In genomic region chr17:31223835-31224234, GRCm38 (mm10) we compare ENCODE assay signal across 14 mouse cellular contexts. TPM values are rescaled to one million over a fixed set of nuclear protein-coding genes. Genes with fewer than 3 reads are reported as not detected.
DNase-seq lines count a peak whose midpoint lies in the region; ATAC-seq and TF ChIP-seq lines count a peak whose summit lies in the region.
"Had no signal": no experiment of that assay in that cellular context is flagged by ENCODE, and none has a peak within 500 bp of the region (broad histone marks: within the 10 kb centered on the region; RNA-seq: fewer than 3 reads in every experiment).

No protein-coding gene starts in this region.

- 47% methylated on average over 7 of the region's 7 CpGs for WGBS in heart, embryonic 16.5 days
- WGBS in bone marrow, adult 2 months, result 8% methylated on average over 7 of the region's 7 CpGs
- 81% methylated on average over 7 of the region's 7 CpGs for WGBS in midbrain, embryonic 10.5 days

- TF ChIP-seq POLR2A in bone marrow, adult 2 months (IDR thresholded peaks at IDR 0.05; ENCODE audit: borderline replicate concordance, control insufficient read depth, low read depth, low read length), result no peak

- no peaks in the 10 kb centered on the region for H3K27me3 ChIP-seq in heart, embryonic 16.5 days (ENCODE audit: control insufficient read depth, insufficient read depth, low read length)
- H3K27me3 ChIP-seq in midbrain, embryonic 10.5 days (ENCODE audit: low read depth, poor library complexity, severe bottlenecking), result no peaks in the 10 kb centered on the region
- H3K27me3 ChIP-seq: heart, embryonic 15.5 days had no signal

- H3K4me3 ChIP-seq in heart, embryonic 16.5 days (ENCODE audit: low read length), result no peak overlapping the region
- no peak overlapping the region for H3K4me3 ChIP-seq in bone marrow, adult 2 months (replicated peaks; ENCODE audit: control insufficient read depth, low read depth, low read length)
- H3K4me3 ChIP-seq in gastrocnemius, adult 2 months, result no peak overlapping the region
- H3K4me3 ChIP-seq in midbrain, embryonic 10.5 days, result no peak overlapping the region
- H3K4me3 ChIP-seq: heart, embryonic 15.5 days had no signal

- no peak for TF ChIP-seq CTCF in bone marrow, adult 2 months (IDR thresholded peaks at IDR 0.05; ENCODE audit: control insufficient read depth, insufficient read depth, low read length)
- TF ChIP-seq CTCF in gastrocnemius, adult 2 months (IDR thresholded peaks at IDR 0.05), result no peak

- ATAC-seq in heart, embryonic 16.5 days (replicated peaks; ENCODE audit: extremely low read depth, insufficient read depth, low FRiP score), result peak; percentile 42; the same call in 1 of the 2 replicates

- H3K9me3 ChIP-seq in heart, embryonic 16.5 days (replicated peaks; ENCODE audit: control insufficient read depth, low read length), result no peaks in the 10 kb centered on the region
- no peaks in the 10 kb centered on the region for H3K9me3 ChIP-seq in midbrain, embryonic 10.5 days (replicated peaks)
- H3K9me3 ChIP-seq: heart, embryonic 15.5 days had no signal

- H3K9ac ChIP-seq in heart, embryonic 16.5 days (ENCODE audit: low read length), result no peak overlapping the region
- H3K9ac ChIP-seq: heart, embryonic 15.5 days had no signal

- 0 out of 2 replicates have a peak overlapping the region, but pooled peaks have one; percentile 46 for H3K27ac ChIP-seq in heart, embryonic 16.5 days (ENCODE audit: low read length)
- peak overlapping the region; percentile 20 for H3K27ac ChIP-seq in bone marrow, adult 2 months (ENCODE audit: control insufficient read depth, insufficient read depth, low read depth, low read length, poor library complexity)
- no peak overlapping the region for H3K27ac ChIP-seq in gastrocnemius, adult 2 months
- H3K27ac ChIP-seq in midbrain, embryonic 10.5 days (replicated peaks), result no peak overlapping the region
- H3K27ac ChIP-seq: heart, embryonic 15.5 days had no signal

- intact Hi-C loops in gastrocnemius, adult 2 months (cut with DNase I), result no loop called here

- no peak overlapping the region for H3K4me2 ChIP-seq in heart, embryonic 16.5 days (ENCODE audit: low read depth, low read length)
- H3K4me2 ChIP-seq: heart, embryonic 15.5 days had no signal

- no peaks in the 10 kb centered on the region for H3K36me3 ChIP-seq in heart, embryonic 16.5 days (ENCODE audit: control insufficient read depth, insufficient read depth)
- no peaks in the 10 kb centered on the region for H3K36me3 ChIP-seq in midbrain, embryonic 10.5 days
- H3K36me3 ChIP-seq: heart, embryonic 15.5 days had no signal

- no peak for DNase-seq in heart, adult 8-10 months (ENCODE audit: low spot score)
- peak; percentile 21 for DNase-seq in lung, postnatal 25 days (ENCODE audit: low spot score)
- DNase-seq in thymus, postnatal 10 days (ENCODE audit: low spot score in 2 of 2), result peak; percentile 57 to 61
- DNase-seq in gastrocnemius, adult 2 months, result no peak
- no peak for DNase-seq in MN1 (ENCODE audit: low spot score)
- DNase-seq in midbrain, embryonic 10.5 days (ENCODE audit: low spot score), result no peak
- DNase-seq: adrenal gland, postnatal 25 days; kidney, adult 18-20 months had no signal

- H3K4me1 ChIP-seq in heart, embryonic 16.5 days (ENCODE audit: control insufficient read depth, insufficient read depth, low read length), result peaks cover 2% of the 10 kb centered on the region; the same call in 1 of the 2 replicates
- peaks cover 15% of the 10 kb centered on the region for H3K4me1 ChIP-seq in bone marrow, adult 2 months (ENCODE audit: control insufficient read depth, insufficient read depth, low read length)
- no peaks in the 10 kb centered on the region for H3K4me1 ChIP-seq in midbrain, embryonic 10.5 days
- H3K4me1 ChIP-seq: heart, embryonic 15.5 days had no signal

RNA-seq across cellular contexts. Expression of gene Ubash3a, which starts 16.2 kb away (rescaled TPM):
- polyA plus RNA-seq in heart, embryonic 16.5 days (2015; fragmentation: Nextera tagmentation; extraction: Ambion mirVana), result 3.8 and 8.3 TPM in 2 replicates
- under 1 TPM in 2 of 4 experiments, not detected in 2; 0.11 to 0.19 TPM for total RNA-seq in heart, adult 8-10 months (2022)
- 7.3 and 13.0 TPM in 2 replicates for polyA plus RNA-seq in bone marrow, adult 2 months (2011; ENCODE audit: insufficient read depth, insufficient read length, low replicate concordance, missing spikeins)
- not detected for total RNA-seq in gastrocnemius, adult 2 months (2021)
- 0.19 and 0.92 TPM in 2 replicates for polyA plus RNA-seq in midbrain, embryonic 10.5 days (2016; fragmentation: Nextera tagmentation; extraction: Ambion mirVana)
- total RNA-seq: adrenal gland, postnatal 25 days; left cerebral cortex, postnatal 36 days had no signal
- polyA plus RNA-seq: frontal cortex, adult 2 months had no signal

RNA-seq across cellular contexts. Expression of gene Tmprss3, which starts 25.1 kb away (rescaled TPM):
- not detected in 2 replicates for polyA plus RNA-seq in heart, embryonic 16.5 days (2015; fragmentation: Nextera tagmentation; extraction: Ambion mirVana)
- not detected for total RNA-seq in heart, adult 8-10 months (2022)
- polyA plus RNA-seq in bone marrow, adult 2 months (2011; ENCODE audit: insufficient read depth, insufficient read length, low replicate concordance, missing spikeins), result 4.2 and 4.3 TPM in 2 replicates
- not detected for total RNA-seq in gastrocnemius, adult 2 months (2021)
- polyA plus RNA-seq in midbrain, embryonic 10.5 days (2016; fragmentation: Nextera tagmentation; extraction: Ambion mirVana), result not detected in 2 replicates
- total RNA-seq: adrenal gland, postnatal 25 days; left cerebral cortex, postnatal 36 days had no signal
- polyA plus RNA-seq: embryonic facial prominence, embryonic 11.5 days; heart, embryonic 15.5 days had no signal

RNA-seq across cellular contexts. Expression of gene Rsph1, which starts 53.3 kb away (rescaled TPM):
- 3.5 and 4.0 TPM in 2 replicates for polyA plus RNA-seq in heart, embryonic 16.5 days (2015; fragmentation: Nextera tagmentation; extraction: Ambion mirVana)
- total RNA-seq in heart, adult 8-10 months (2022), result 1 to 10 TPM in 2 of 4 experiments, under 1 TPM in 2; 0.59 to 1.3 (median 0.91) TPM
- polyA plus RNA-seq in bone marrow, adult 2 months (2011; ENCODE audit: insufficient read depth, insufficient read length, low replicate concordance, missing spikeins), result 5.8 and 10.4 TPM in 2 replicates
- 10 to 100 TPM in 1 of 2 experiments, 1 to 10 TPM in 1; 4.7 to 17.5 TPM for total RNA-seq in gastrocnemius, adult 2 months (2021)
- polyA plus RNA-seq in midbrain, embryonic 10.5 days (2016; fragmentation: Nextera tagmentation; extraction: Ambion mirVana), result 1.7 and 2.5 TPM in 2 replicates

RNA-seq across cellular contexts. Expression of gene Tff1, which starts 58.8 kb away (rescaled TPM):
- polyA plus RNA-seq in heart, embryonic 16.5 days (2015; fragmentation: Nextera tagmentation; extraction: Ambion mirVana), result not detected in 2 replicates
- total RNA-seq in heart, adult 8-10 months (2022), result not detected
- not detected in 2 replicates for polyA plus RNA-seq in bone marrow, adult 2 months (2011; ENCODE audit: insufficient read depth, insufficient read length, low replicate concordance, missing spikeins)
- not detected for total RNA-seq in gastrocnemius, adult 2 months (2021)
- polyA plus RNA-seq in midbrain, embryonic 10.5 days (2016; fragmentation: Nextera tagmentation; extraction: Ambion mirVana), result not detected in 2 replicates
- total RNA-seq: adrenal gland, postnatal 25 days; left cerebral cortex, postnatal 36 days had no signal
- polyA plus RNA-seq: embryonic facial prominence, embryonic 11.5 days; frontal cortex, adult 2 months; heart, embryonic 15.5 days had no signal

Comparison
In these comparisons a context has a peak if more than half of its experiments do, and no peak if none do; other contexts are left out.
1. H3K27ac ChIP-seq: peak in heart, embryonic 16.5 days (single experiment) and bone marrow, adult 2 months (single experiment); none in gastrocnemius, adult 2 months (single experiment) and midbrain, embryonic 10.5 days (single experiment).
2. DNase-seq: peak in lung, postnatal 25 days (single experiment) and thymus, postnatal 10 days (2 of 2); none in heart, adult 8-10 months (single experiment), gastrocnemius, adult 2 months (single experiment), MN1 (single experiment) and midbrain, embryonic 10.5 days (single experiment).